Mouse (Mus musculus): ENCODE results near the gene Plbd1.

Gene Plbd1
- long read RNA-seq, experiment 1, partial matches to known transcripts, result 1 of 6 reads
- long read RNA-seq, experiment 1, other reads (novel, unspliced or antisense), result 1 of 6 reads
- long read RNA-seq, experiment 2, partial matches to known transcripts, result 1 of 5 reads
- long read RNA-seq, experiment 2, other reads (novel, unspliced or antisense), result 0 of 5 reads

DNA sequence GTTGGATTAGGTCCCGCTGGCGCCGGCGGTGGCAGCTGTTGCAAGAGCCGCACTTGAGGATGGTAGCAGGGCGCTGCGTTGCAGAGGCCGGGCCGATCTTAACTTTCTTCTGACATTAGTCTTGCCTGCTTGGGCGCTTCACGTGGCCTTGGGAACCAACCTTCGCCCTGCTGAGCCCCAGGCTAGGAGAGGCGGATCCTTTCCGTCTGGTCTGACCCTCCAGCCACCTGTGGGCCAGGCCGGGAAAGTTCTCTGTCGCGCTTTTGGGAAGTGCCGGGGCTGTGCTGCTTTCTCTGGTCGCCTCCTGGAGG lies at the start of gene Plbd1:
Gene Plbd1, minus strand, starts transcription at position 223 of the 311 bp plus-strand sequence.
- intact Hi-C loops (cut with DNase I), result no loop called here

DNA sequence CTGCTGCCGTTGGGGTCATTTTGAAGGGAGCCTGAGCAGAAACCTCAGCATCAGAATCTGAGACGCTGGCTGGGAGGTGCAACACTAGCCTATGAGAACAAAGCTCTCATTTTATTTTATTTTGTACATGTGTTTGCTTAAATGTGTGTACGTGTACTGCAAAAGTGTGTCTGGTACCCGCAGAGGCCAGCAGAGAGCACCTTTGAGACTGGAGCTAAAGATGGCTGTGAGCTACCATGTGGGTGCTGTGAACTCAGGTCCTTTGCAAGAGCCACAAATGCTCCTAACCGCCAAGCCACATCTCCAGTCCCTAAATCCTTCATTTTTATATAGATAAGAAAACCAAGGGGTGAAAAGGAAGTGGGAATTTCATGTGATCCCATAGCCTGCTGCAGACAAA lies 48.7 kb upstream of the Plbd1 start:
- intact Hi-C loops (cut with DNase I), result no loop called here

DNA sequence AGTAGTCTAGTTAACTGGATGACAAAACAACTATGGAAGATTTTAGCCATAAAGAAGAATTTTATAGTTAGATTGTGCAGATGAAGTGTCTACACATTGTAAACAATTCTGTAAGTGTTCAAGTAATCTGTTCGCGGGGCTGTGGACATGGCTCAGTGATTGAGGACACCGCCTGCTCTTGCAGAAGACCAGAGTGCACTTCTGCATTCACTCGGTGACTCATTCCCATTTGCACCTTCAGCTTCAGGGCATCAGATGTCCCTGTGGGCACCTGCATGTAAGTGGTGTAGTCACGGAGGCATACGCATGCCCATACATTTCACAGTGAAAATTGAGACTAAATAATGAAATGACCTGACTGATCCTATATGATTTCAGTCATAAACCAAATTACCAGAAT lies 46.9 kb upstream of the Plbd1 start:
- intact Hi-C loops (cut with DNase I), result no loop called here

DNA sequence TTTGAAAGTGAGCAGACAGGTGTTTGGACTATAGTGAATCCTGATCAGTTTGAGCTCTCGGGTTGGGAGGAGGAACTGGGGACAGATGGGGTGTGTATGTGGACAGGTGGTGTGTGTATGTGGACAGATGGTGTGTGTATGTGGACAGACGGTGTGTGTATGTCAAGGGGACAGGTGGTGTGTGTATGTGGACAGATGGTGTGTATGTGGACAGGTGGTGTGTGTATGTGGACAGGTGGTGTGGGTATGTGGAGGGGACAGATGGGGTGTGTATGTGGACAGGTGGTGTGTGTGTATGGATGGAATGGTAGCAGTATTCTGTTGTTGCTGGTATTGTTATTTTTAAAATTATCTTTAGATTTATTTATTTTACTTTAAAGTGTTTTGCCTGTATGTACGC lies 40.1 kb upstream of the Plbd1 start:
- intact Hi-C loops (cut with DNase I), result no loop called here

DNA sequence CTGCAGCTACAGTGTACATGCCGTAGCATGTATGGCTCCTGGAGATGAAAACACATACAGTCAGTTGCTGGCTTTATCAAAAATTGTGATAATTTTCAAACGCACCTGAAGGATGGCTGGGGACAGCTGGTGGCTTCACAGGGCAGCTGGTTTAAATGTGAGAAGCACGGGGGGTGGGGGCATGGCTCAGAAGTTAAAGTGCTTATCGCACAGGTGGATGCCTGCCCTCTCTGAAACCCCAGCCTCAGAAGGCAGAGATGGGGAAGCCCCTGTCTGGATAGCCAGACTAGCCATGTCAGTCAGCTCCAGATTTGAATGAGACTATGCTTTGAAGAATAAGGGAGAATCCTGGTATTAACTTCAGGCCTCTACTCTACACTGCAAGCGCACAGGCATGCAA lies 39.5 kb upstream of the Plbd1 start:
- intact Hi-C loops (cut with DNase I), result no loop called here

DNA sequence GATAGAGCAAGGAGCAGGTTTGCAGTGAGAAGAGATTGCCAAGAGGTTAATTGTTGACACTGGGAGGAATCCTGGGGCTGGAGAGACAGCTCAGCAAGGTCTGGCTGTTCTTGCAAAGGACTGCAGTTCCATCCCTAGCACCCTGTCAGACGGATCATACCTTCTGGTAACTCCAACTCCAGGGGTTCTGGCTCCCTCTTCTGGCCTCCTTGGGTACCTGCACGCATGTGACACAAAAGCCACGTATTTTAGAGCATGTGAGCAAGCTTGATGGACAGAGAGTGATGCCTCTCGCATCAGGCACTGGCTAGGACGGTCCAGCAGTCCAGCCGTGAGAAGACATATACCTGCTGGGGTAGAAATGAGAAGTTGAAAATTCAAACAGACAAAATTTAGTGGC lies 29.6 kb upstream of the Plbd1 start:
- intact Hi-C loops (cut with DNase I), result no loop called here

DNA sequence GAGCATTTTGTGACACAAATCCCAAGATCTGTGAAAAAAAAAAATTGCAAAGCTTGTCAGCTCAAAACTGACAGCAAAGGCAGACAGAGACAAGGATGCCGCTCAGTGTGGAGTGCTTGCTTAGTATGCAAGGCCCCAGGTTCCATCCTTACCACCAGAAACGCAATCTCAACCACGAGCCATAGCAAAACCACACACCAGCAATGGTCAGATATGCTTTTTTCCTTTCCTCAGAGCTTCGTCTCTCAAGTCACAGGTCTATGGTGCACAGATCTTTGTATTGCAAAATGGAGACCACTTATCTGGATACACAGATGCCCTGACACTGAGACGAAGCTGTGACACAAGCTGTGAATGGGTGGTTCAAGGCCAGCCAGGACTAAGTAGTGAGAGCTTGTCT lies 28.8 kb upstream of the Plbd1 start:
- intact Hi-C loops (cut with DNase I), result no loop called here

DNA sequence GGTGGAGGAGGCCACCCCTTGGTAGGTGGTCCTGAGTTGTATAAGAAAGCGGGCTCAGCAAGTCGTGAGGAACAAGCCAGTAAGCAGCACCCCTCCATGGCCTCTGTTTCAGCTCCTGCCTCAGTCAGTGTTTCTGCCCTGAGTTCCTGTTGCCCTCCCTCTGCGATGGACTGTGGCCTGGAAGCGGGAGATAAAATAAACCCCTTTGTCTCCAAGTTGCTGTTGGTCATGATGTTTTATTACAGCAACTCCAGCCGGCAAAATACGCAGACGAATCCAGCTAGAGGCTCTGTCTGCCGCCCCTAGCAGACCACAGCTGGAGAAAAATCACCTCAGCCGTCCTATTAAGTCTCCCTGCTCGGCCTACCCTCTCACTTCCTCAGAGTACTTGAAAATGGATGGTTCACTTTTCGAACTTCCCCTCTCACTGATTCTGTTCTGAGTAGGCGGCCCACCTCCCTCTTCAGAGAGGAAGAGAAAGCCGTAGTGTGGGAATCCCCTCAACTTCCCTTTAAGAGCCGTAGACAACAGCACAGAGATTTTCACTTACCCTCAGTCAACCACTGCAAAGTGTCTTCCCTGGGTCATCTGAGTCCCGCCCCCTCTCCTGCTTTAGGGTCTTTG lies 28.2 kb upstream of the Plbd1 start:
- intact Hi-C loops (cut with DNase I), result no loop called here

DNA sequence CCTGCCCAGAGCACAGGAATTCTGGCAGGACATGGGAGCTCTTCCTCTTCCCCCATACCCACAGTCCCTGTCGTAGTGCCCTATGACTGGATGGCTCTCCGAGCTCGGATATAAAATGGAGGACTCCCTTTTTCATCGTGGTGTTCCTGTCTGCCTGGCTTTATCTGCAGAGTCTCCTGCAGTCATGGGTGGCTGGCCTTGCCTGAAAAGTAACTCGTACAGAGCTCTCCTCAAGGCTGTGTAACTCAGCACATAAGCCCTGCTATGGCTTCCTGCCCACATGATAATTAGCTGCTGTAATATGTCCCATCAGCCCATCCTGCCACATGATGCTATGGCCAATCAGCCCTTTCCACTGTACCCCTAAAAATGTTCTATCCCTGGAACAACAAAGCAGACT lies 23.7 kb upstream of the Plbd1 start:
- intact Hi-C loops (cut with DNase I), result no loop called here

DNA sequence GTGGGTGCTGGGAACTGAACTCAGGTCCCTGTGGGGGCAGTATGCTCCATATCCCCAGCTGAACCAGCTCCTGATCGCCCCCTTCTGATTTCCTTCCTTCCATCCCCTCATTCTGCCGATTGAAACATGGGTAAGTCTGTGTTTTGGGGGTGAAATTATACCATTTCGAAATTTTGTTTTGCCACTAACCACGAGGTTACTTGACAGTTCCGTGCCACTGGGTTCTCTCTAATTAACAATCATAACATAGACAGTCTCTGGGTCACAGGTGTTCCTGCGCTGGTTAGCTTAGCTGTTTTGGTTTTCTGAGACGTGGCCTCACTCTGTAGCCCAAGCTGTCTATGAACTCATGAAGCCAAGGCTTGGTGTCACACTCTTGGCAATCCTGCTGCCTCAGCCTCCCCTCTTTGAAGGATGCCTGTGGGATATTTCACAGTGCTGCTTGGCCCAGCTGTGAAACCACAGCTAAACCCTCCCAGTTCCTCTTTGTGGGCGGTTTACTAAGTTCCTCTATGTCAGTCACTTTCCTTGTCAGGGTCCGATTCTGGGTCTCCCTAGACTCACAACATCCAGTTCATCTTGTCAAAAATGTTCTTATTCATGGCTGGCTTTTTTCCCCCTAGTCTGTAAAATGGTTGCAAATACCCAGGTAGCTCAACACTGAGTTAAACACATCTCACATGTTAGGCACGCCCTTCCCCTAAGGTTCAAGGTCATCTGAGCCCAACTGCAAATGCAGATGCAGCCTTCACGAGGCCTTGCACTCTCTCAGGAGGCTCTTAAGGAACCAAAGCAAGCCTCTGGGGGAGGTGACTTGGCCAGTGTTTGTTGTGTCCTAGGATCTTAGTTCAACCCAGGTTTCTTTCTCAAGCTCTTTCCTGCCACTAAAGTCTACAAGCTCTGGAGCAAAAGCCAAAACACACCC lies 21.9 kb upstream of the Plbd1 start:
- intact Hi-C loops (cut with DNase I), result no loop called here

DNA sequence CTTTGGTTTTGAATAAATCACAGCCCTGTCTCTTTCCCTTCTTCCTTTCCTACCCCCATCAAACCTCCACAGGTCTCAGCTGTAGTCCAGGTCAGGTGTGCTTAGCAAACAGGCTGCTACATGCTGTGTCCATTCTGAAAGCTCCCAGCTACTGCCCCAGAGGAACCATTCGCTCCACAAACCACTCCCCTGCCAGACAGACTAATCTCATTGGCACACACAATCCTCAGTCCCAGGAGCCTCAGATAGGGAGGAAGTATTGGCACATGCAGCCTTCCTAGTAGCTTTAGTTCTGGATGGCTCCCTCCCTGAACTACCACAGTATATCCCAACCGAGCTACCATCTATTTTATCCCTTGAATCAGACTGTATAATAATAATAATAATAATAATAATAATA lies 17.7 kb upstream of the Plbd1 start:
- intact Hi-C loops (cut with DNase I), result no loop called here

DNA sequence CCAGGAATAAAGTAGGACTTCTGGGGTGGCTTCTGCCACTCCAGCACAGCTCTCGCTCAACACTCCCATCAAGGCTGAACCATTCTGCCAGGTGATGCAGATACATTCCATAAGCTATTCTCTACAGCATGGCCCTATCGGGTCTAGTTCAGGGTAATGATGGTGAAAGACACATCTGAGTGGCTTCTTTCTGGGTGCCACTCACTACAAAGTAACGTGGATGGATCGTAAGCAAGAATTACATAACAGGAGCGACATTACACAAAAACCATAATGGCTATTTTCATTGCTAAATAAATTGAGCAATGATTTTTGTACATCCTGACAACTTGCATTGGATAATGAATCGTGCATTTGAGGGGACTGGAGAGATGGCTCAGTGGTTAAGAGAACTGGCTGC lies 13.2 kb upstream of the Plbd1 start:
- intact Hi-C loops (cut with DNase I), result no loop called here

DNA sequence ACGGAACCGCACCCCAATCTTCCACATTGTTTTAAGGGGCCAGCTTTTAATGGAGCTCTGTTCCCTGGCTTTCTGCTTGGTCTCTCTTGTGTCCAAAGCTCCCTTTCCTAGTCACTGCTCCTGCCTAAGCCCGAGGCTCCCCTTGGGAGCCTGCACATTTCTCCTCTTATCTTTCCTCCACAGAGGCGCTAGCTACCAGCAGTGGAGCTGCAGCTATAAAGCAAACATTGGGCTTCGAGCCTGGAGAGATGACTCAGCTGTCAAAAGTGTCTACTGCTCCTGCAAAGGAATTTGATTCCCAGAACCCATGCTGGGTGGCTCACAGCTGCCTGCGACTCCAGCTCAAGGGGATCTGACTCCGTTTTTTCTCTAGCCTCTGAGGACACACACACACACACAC lies 10.7 kb upstream of the Plbd1 start:
- intact Hi-C loops (cut with DNase I), result no loop called here

DNA sequence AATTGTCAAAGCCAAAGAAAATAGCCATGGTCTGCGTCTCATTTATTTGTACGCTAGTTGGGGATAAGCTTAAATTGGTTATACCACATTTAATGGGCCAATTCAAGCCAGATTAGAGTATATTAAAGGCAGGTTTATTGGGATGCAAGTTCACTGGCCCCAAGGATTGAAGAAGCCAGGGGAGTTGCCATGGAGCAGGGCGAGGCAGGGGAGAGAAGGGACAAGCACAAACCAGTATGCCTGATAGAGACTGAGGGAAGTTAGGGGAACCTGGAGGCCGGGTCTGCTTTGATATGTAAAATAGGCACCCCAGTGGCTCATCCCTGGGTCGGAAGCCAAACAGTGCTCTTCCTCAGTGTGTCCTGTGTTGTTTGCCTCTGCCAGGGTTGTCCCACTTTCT lies 7.5 kb upstream of the Plbd1 start:
- intact Hi-C loops (cut with DNase I), result no loop called here

DNA sequence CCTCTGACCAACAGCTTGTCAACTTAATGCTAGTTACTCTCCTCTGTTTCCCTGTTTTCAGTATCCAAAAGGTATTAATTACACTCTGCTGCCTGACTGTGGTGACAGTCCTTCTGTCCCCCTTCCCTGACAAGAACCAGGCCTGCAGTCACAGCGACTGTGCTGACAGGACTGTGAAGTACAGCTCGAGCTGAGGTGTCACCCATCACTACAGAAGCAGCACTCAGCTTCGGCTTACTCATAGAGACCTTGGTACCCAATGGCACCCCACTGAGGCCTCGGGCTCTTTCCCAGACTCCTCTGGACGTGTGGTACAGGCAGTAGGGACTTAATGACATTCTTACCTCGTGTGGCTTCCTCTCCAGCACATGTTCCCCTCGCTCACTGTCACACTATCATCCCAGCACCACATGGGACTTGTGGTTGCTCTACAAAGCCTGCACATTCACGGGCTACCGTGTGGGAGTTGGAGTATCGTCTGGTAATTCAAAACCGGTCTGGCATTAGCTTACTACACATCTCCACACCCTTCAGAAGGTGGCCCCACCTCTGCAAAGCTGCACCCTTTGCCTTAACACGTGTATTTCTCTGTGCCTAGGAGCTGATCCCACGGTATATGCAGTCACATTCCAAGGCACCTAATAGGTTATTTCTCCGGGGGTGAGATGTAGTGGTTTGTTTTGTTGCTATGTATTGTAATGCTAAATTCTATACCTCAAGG lies 6.7 kb upstream of the Plbd1 start:
- intact Hi-C loops (cut with DNase I), result no loop called here

DNA sequence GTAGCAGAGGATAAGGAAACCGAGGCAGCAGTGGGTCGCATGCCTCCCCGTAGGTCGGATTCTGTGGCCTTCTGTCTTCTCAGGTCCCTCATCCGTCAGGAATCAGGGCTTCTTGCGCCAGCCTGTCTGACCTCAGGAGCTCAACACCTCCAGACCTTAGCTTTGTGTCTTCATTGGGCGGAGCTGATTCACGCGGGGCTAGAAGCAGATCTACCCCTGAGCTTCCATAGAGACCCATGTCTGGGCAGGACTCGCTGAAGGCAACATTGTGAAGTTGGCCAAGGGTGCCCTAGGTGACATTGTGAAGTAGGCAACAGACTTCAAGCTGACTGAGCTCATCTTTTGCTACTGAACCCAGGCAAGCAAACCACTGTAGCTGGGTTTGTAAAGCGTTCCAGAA lies 335 bp upstream of the Plbd1 start:
- intact Hi-C loops (cut with DNase I), result no loop called here

DNA sequence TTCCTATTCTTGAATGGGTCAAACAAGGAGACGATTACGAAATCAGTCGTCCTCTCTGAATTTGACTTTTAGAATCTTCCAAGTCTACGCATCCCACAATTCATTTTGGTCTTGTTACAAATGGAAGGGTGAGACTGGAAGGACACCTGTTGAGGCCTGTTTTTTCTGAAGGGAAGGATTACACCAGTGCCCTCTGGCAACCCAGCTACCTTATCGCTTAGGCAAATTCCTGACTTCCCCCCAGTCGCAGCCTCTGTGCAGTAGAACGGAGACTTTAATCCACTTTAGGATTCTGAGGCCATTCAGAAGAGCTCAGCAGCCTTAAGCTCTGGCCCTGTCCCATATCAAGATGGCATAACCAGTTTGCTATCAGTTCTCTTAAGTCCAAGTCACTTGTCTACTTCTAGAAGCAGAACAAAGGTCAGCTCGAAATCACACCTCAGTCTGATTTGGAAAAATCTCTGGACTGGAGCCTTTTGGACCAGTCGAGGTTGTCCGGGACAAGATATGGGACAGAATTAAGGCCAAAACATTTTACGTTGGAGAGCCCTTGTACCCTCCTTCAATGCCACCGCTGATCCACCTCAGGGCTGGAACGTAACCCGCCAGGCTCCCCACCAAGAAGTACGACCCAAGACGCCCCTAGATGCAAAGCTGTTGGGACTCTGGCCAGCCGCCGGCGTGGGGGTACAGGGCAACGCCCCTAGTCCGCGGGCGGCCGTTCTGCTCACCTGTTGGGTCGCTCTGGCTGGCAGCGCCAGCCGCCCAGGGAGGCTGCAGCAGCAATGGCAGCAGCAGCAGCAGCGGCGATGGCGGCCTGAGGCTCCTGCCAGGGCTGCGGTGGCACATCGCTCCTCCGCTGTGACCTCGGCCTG lies 660 bp downstream of the Plbd1 start:
- intact Hi-C loops (cut with DNase I), result no loop called here

DNA sequence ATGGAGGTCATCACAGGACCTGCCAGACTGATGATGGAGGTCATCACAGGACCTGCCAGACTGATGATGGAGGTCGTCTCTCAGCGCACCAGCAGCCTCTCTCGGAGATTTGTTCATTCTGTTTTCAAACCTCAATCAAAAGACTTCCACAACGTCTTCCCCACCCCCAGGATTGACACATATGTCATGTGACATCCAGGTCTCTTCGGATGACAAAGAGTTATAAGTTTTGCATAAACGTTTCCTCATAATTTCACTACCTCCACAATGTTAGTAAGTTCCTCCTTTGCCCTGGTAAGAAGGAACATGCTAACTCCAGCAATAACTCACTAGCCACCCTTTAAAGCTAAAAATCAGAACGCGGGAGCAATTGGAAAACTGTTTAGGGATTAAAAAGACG lies 2.5 kb downstream of the Plbd1 start:
- intact Hi-C loops (cut with DNase I), result no loop called here

DNA sequence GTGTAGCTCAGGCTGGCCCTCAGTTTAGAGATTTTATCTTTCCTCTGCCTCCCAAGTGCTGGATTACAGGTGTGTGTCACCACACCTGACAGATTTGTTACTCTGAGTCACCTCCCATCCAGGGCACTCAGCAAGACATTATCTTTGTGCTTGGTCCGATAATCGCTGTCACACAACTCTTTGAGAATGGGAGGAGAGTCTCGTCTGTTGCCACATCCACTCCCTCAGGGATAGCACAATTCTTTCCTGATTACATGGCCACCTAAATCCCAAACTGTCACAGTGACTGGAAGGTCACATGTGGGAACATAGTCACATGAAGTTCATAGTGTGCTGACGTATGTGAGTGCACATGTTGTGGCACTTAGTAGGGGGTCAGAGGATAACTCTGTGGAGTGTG lies 3.4 kb downstream of the Plbd1 start:
- intact Hi-C loops (cut with DNase I), result no loop called here

DNA sequence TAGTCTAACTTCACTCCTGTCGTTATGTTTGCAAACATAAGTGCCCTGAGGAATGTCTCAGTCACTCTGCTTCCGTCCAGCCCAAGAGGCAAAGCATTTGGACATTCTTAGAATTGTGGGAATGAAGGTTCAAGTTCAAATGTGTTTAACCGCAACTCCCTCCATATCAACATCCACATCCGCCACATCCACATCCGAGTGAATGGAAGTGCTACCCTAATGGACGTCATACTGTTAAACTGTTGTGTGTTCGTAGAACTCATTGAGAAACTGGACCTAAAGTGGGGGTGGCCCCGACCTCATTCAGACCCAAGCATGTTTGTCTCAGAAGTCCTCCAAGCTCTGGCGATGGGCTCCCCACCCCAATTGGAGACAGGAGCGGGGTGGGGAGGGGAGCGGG lies 5.9 kb downstream of the Plbd1 start:
- intact Hi-C loops (cut with DNase I), result no loop called here

DNA sequence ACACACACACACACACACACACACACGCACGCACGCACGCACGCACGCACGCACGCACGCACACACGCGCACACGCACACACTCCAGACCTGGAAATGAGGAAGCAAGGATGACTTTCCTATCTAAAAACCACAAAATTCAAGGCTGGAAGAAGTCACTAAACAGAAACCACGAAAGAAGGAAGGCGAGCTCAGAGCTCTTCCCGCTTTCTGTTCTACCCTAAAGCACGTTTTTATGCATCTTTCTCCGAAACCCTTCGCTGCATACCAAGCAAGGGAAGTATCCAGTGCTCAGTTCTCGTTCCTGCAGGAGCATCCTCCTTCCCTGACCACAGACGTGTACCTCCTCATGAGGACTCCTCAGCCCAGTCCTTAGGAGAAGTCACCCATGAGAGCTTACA lies 7.3 kb downstream of the Plbd1 start:
- intact Hi-C loops (cut with DNase I), result no loop called here
